In the genomic region with DNA sequence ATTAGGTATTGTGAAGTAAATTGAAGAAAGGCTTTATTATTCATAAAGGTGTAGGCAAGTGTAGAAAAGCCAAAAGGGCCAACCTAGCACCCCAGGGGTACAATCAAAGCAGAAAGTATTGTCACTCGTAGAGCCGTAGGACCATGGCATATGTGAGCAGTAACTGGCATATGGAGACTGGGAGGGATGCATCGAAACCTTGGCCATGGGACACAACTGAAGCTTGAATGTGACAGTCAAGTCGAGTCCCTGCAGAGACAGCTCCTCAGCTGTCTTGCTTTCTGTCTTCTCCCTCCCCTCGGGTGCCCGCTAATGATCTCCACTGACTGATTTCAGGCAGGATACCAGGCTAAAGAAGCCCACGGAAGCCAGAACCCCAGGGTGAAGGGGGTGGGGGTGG, we compare ENCODE assay signal across 27 mouse cellular contexts.
"Had no signal": no experiment of that assay in that cellular context is flagged by ENCODE, and none has a peak within 500 bp of the region (broad histone marks: within the 10 kb centered on the region; RNA-seq: fewer than 3 reads in every experiment).

No protein-coding gene starts in this region.

- H3K36me3 ChIP-seq: heart, embryonic 13.5 days; heart, embryonic 15.5 days; hindbrain, embryonic 13.5 days; hindbrain, embryonic 15.5 days; kidney, embryonic 15.5 days; limb, embryonic 12.5 days; liver, embryonic 13.5 days; liver, embryonic 15.5 days had no signal

- H3K4me2 ChIP-seq: heart, embryonic 11.5 days; heart, embryonic 13.5 days; heart, embryonic 15.5 days; hindbrain, embryonic 13.5 days; hindbrain, embryonic 15.5 days; kidney, embryonic 15.5 days; limb, embryonic 12.5 days; liver, embryonic 11.5 days; liver, embryonic 13.5 days; liver, embryonic 15.5 days had no signal

- DNase-seq: gastrocnemius, postnatal 14 days; gastrocnemius, postnatal 36 days; heart, adult 18-20 months; heart, postnatal 14 days; heart, postnatal 36 days; kidney, adult 11 months; kidney, adult 2 months; kidney, adult 9 months; kidney, postnatal 14 days; kidney, postnatal 36 days; layer of hippocampus, adult 9-11 months; layer of hippocampus, postnatal 36 days; liver; liver, embryonic 13.5 days; liver, postnatal 0 days had no signal

- ATAC-seq: hindbrain, postnatal 0 days; intestine, embryonic 16.5 days; liver, postnatal 0 days had no signal

- H3K4me1 ChIP-seq: limb, embryonic 12.5 days; liver, embryonic 15.5 days had no signal

- H3K4me3 ChIP-seq: heart, embryonic 13.5 days; heart, embryonic 15.5 days; hindbrain, embryonic 13.5 days; hindbrain, embryonic 15.5 days; kidney, embryonic 15.5 days; limb, embryonic 12.5 days; liver, embryonic 13.5 days; liver, embryonic 15.5 days had no signal

- H3K9ac ChIP-seq: heart, embryonic 13.5 days; heart, embryonic 15.5 days; hindbrain, embryonic 13.5 days; hindbrain, embryonic 15.5 days; kidney, embryonic 15.5 days; limb, embryonic 12.5 days; liver, embryonic 13.5 days; liver, embryonic 15.5 days; liver, postnatal 0 days had no signal

- H3K9me3 ChIP-seq: heart, embryonic 15.5 days; hindbrain, embryonic 13.5 days; hindbrain, embryonic 15.5 days; kidney, embryonic 15.5 days; limb, embryonic 12.5 days; liver, embryonic 13.5 days; liver, embryonic 15.5 days had no signal

- H3K27ac ChIP-seq: heart, embryonic 13.5 days; heart, embryonic 15.5 days; hindbrain, embryonic 13.5 days; hindbrain, embryonic 15.5 days; hindbrain, postnatal 0 days; kidney, embryonic 15.5 days; kidney, postnatal 0 days; limb, embryonic 12.5 days; liver, embryonic 13.5 days; liver, embryonic 15.5 days had no signal

- H3K27me3 ChIP-seq: heart, embryonic 15.5 days; hindbrain, embryonic 13.5 days; hindbrain, embryonic 15.5 days; limb, embryonic 12.5 days; liver, embryonic 13.5 days; liver, embryonic 15.5 days had no signal
